Mouse (Mus musculus) gastrocnemius, postnatal 25 days (tissue): ENCODE measurements around the gene Apoa5. TPM values are rescaled to one million over a fixed set of nuclear protein-coding genes. Genes with fewer than 3 reads are reported as not detected.
A peak's percentile ranks its signal among the peaks of the same experiment; 100 is the strongest.

ENCODE experiments used
- DNase-seq: peaks from one replicate; pipeline ENCODE4 v3.0.0; 2022
- long read RNA-seq, 2 experiments: library from polyadenylated mRNA; stranded (forward); transcript quantifications; one replicate each; pipeline ENCODE4 v2.0.0; 2021
- total RNA-seq, 2 experiments: library from RNA; stranded (reverse); gene quantifications; 1 replicate in 1 of 2; 2 replicates in 1 of 2; pipeline ENCODE4 v1.2.3; 2021

Apoa5 gene
- not detected for total RNA-seq
- long read RNA-seq, experiment 1: 0 reads
- long read RNA-seq, experiment 2: 0 reads

GRCm38 (mm10) chr9:46268343-46268873, at the start of gene Apoa5:
Gene Apoa5, plus strand, starts transcription at chr9:46268633.
- DNase-seq: no peak

GRCm38 (mm10) chr9:46223090-46223489, 45.3 kb upstream of the Apoa5 start:
- DNase-seq: no peak

GRCm38 (mm10) chr9:46224101-46224500, 44.3 kb upstream of the Apoa5 start:
- DNase-seq: no peak

- DNase-seq: no peak
Observed at GRCm38 (mm10) chr9:46224945-46225660, 43.3 kb upstream of the Apoa5 start.

- no peak for DNase-seq
Observed at GRCm38 (mm10) chr9:46227064-46227614, 41.3 kb upstream of the Apoa5 start.

- DNase-seq: no peak
Observed at GRCm38 (mm10) chr9:46228491-46228890, 39.9 kb upstream of the Apoa5 start, which contains the start of gene Apoa1. Gene Apoa1, plus strand, starts transcription at chr9:46228580.

- DNase-seq: peak; percentile 68
Observed at GRCm38 (mm10) chr9:46229573-46230449, 38.6 kb upstream of the Apoa5 start.

- no peak for DNase-seq
Observed at GRCm38 (mm10) chr9:46230450-46230975, 37.9 kb upstream of the Apoa5 start.

- DNase-seq: no peak
Observed at GRCm38 (mm10) chr9:46235196-46235595, 33.2 kb upstream of the Apoa5 start.

- no peak for DNase-seq
Observed at GRCm38 (mm10) chr9:46235596-46235648, 33.0 kb upstream of the Apoa5 start, which contains the start of gene Apoc3. Gene Apoc3, minus strand, starts transcription at chr9:46235636.

- DNase-seq: no peak
Observed at GRCm38 (mm10) chr9:46235649-46236048, 32.8 kb upstream of the Apoa5 start.

GRCm38 (mm10) chr9:46238850-46239249, 29.6 kb upstream of the Apoa5 start:
- no peak for DNase-seq

GRCm38 (mm10) chr9:46240526-46241153, 27.8 kb upstream of the Apoa5 start, which contains the start of gene Apoa4:
Gene Apoa4, plus strand, starts transcription at chr9:46240696.
- DNase-seq: no peak

GRCm38 (mm10) chr9:46241818-46242217, 26.6 kb upstream of the Apoa5 start:
- DNase-seq: no peak

- DNase-seq: no peak
Observed at GRCm38 (mm10) chr9:46243122-46243521, 25.3 kb upstream of the Apoa5 start.

GRCm38 (mm10) chr9:46243584-46243983, 24.8 kb upstream of the Apoa5 start:
- DNase-seq: no peak

GRCm38 (mm10) chr9:46246752-46247324, 21.6 kb upstream of the Apoa5 start:
- DNase-seq: no peak

- DNase-seq: no peak
Observed at GRCm38 (mm10) chr9:46256177-46256576, 12.3 kb upstream of the Apoa5 start.

GRCm38 (mm10) chr9:46256658-46257385, 11.6 kb upstream of the Apoa5 start:
- no peak for DNase-seq

GRCm38 (mm10) chr9:46257546-46257945, 10.9 kb upstream of the Apoa5 start:
- no peak for DNase-seq

GRCm38 (mm10) chr9:46259111-46259510, 9.3 kb upstream of the Apoa5 start:
- no peak for DNase-seq
